Mouse (Mus musculus) limb, embryonic 11.5 days (tissue): ENCODE results near the gene Synj1. TPM values are rescaled to one million over a fixed set of nuclear protein-coding genes. Genes with fewer than 3 reads are reported as not detected.
A peak's percentile ranks its signal among the peaks of the same experiment; 100 is the strongest.

Experiments
- ATAC-seq: fragments of 200-750 bp; cut with Nextera tagmentation; 2 replicates; pipeline ENCODE4 v1.8.0; 2017; ENCODE audit warnings: low read depth; ENCODE audit not compliant: insufficient number of reproducible peaks, low FRiP score, low TSS enrichment
- DNase-seq: peaks from one replicate; pipeline ENCODE4 v3.0.0-alpha.2; 2015; ENCODE audit warnings: low spot score
- H3K27ac ChIP-seq: fragments of 300-500 bp; sonication (generic); replicated peaks from 2 replicates; pipeline ENCODE4 v1.5.1; 2014; ENCODE audit warnings: low read depth, mild to moderate bottlenecking, low read length
- H3K27me3 ChIP-seq: fragments of 300-500 bp; sonication (generic); 2 replicates; pipeline ENCODE4 v1.6.1; 2014; ENCODE audit warnings: mild to moderate bottlenecking, low read length, mixed read lengths; ENCODE audit not compliant: control insufficient read depth, insufficient read depth
- H3K36me3 ChIP-seq: fragments of 300-500 bp; sonication (generic); 2 replicates; pipeline ENCODE4 v1.6.1; 2014; ENCODE audit warnings: mild to moderate bottlenecking, low read length, moderate library complexity, mixed read lengths; ENCODE audit not compliant: control insufficient read depth, insufficient read depth
- H3K4me1 ChIP-seq: fragments of 300-500 bp; sonication (generic); 2 replicates; pipeline ENCODE4 v1.6.1; 2014; ENCODE audit warnings: low read length, mixed read lengths; ENCODE audit not compliant: control insufficient read depth, insufficient read depth
- H3K4me2 ChIP-seq: fragments of 300-500 bp; sonication (generic); 2 replicates; pipeline ENCODE4 v1.6.1; 2014; ENCODE audit warnings: low read depth, mild to moderate bottlenecking, moderate library complexity; ENCODE audit not compliant: severe bottlenecking
- H3K4me3 ChIP-seq: fragments of 300-500 bp; sonication (generic); 2 replicates; pipeline ENCODE4 v1.5.1; 2014; ENCODE audit warnings: low read depth, low read length
- H3K9ac ChIP-seq: fragments of 300-500 bp; sonication (generic); 2 replicates; pipeline ENCODE4 v1.6.1; 2014; ENCODE audit warnings: mild to moderate bottlenecking, low read length
- H3K9me3 ChIP-seq: fragments of 300-500 bp; sonication (generic); 2 replicates; pipeline ENCODE4 v1.6.1; 2016; ENCODE audit warnings: low read length; ENCODE audit not compliant: control insufficient read depth
- WGBS: fragments of 180-500 bp; shearing (Covaris S2); extraction: QIAGEN DNeasy Blood & Tissue Kit; methylation state at CpG from one replicate; pipeline ENCODE4 v1.1.7; 2014; 5-methylcytosine and 5-hydroxymethylcytosine counted together
- polyA plus RNA-seq: library from polyadenylated mRNA; unstranded; fragments of >200 nt; fragmentation: Nextera tagmentation; extraction: Ambion mirVana; gene quantifications from 2 replicates; pipeline ENCODE4 v1.2.1, GENCODE M21; 2014

Gene Synj1
- polyA plus RNA-seq, 1 experiment from 2014 or later = 10.8 TPM

DNA sequence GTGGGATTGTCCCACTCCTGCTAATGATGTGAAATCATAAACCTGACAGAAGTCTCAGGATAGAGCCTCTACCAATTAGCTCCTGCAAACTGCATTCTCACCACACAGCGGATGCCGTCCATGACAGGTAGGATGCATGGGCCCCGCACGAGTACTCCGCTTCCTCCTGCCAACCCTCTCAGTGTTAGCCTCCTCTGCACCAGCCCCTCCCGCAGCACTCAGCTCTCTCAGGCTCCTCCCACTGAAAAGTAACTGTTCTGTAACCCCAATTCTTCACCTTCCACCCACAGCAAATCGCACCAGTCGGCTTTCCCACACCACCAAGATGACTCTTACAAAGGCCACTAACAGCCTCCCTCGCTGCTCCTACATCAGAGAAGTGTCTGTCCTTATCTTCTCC, 58.0 kb downstream of the Synj1 start:
- no peak overlapping the region for H3K27ac ChIP-seq
- no peak overlapping the region for H3K4me2 ChIP-seq
- H3K4me3 ChIP-seq = no peak overlapping the region
- H3K9ac ChIP-seq = no peak overlapping the region
- no peaks in the 10 kb centered on the region for H3K27me3 ChIP-seq
- DNase-seq (no peak), ATAC-seq (no peak)
- no peaks in the 10 kb centered on the region for H3K9me3 ChIP-seq
- 89% methylated on average over 9 of the region's 9 CpGs for WGBS
- H3K36me3 ChIP-seq = no peaks in the 10 kb centered on the region
- no peaks in the 10 kb centered on the region for H3K4me1 ChIP-seq

DNA sequence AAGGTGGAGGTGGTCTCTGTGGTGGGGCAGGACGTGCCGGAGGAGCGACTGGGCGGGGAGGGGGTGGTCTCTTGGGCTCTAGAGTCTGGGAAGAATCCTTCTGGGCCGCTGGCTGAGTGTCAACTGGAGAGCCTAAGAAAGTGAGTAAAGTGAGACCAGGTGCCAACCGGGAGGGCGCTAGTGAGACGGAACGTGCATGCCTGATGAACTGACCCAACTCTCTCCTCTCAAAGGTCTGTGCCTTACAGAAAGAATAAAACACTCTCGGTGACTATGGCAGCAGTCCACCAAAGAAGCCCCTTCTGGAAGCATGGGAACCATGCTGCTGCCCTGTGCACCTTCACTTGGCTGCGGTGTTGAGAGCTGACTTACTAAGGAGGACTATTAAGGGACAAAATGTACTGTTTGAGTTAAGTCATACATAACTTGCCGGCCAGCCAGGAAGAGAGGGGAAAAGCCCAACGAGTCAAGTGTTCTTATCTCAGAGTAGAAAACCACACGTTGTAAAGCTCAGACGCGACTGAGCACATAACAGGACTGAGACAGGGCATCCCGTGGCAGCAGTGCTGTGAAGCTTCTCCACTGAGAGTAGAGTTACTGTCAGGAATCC, 60.6 kb downstream of the Synj1 start:
- no peak overlapping the region for H3K9ac ChIP-seq
- no peaks in the 10 kb centered on the region for H3K4me1 ChIP-seq
- ATAC-seq (no peak), DNase-seq (no peak)
- WGBS = 54% methylated on average over 17 of the region's 17 CpGs
- no peak overlapping the region for H3K4me2 ChIP-seq
- H3K27ac ChIP-seq = no peak overlapping the region
- no peaks in the 10 kb centered on the region for H3K9me3 ChIP-seq
- H3K4me3 ChIP-seq = no peak overlapping the region
- no peaks in the 10 kb centered on the region for H3K27me3 ChIP-seq
- no peaks in the 10 kb centered on the region; the same call in 1 of the 2 replicates for H3K36me3 ChIP-seq

DNA sequence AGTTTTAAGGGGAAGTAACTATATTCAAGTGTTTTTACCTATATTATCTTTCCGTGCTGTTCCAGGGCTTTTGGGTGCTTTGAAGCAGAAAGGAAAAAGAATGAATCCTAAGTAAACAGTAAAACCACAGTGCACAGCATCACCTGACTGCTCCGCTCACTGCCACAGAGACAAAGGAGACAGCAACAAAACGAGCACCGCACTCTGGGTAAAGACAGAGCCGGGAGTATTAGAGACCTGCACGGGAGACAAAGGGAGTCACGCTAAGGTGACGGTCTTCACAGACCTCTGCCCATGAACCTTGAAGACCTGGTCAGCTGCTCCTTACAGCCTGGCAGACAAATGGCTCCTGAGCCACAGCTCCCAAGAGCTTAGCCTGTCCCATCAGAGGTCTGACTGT, 64.1 kb downstream of the Synj1 start:
- no peak overlapping the region for H3K4me2 ChIP-seq
- H3K27me3 ChIP-seq = no peaks in the 10 kb centered on the region
- H3K9ac ChIP-seq = no peak overlapping the region
- DNase-seq (no peak), ATAC-seq (no peak)
- H3K4me3 ChIP-seq = no peak overlapping the region
- no peaks in the 10 kb centered on the region for H3K4me1 ChIP-seq
- H3K27ac ChIP-seq = no peak overlapping the region
- WGBS = 87% methylated on average over 8 of the region's 8 CpGs
- H3K36me3 ChIP-seq = no peaks in the 10 kb centered on the region; the same call in 1 of the 2 replicates
- H3K9me3 ChIP-seq = no peaks in the 10 kb centered on the region

GRCm38 (mm10) chr16:90941246-90941645, 69.9 kb downstream of the Synj1 start:
- Histone ChIP-seq H3K4me2 (no peak overlapping the region), H3K27me3 (no peaks in the 10 kb centered on the region), H3K27ac (no peak overlapping the region), H3K4me3 (no peak overlapping the region), H3K36me3 (no peaks in the 10 kb centered on the region; the same call in 1 of the 2 replicates), H3K9ac (no peak overlapping the region), H3K9me3 (no peaks in the 10 kb centered on the region), H3K4me1 (no peaks in the 10 kb centered on the region)
- WGBS = 94% methylated on average over 7 of the region's 7 CpGs
- ATAC-seq (no peak), DNase-seq (no peak)

DNA sequence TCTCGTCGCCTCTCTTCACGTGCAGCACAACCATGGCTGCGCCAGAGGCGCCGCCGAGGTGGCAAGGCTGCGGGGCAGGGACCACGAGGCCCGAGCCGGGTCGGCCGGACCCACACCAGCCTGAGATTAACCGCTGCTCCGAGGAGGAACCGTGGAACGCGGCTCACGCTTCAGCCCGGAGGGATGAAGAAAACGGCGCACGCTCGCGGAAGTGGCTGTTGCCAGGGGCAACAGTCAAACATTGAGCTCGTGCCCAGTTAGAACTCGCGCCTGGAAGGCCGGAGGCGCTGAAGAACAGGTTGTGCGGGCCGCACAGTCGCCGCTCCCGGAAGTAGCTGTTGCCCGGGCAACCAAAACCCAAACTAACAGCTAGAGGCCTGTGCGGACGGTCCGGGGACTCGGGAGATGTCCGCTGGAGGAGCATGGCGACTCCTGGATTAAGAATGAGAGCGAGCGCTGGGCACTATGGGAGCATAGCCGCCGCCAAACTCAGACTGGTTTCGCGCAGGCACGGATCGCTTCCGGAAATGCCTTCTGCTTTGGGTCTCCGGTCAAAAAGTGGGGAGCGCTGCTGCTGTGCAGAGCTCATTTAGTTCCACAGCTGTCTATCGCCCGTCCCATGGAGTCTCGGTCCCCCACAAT, 76.3 kb downstream of the Synj1 start, which contains the start of gene Cfap298:
Cfap298 (minus strand) TSS at position 428 of the 642 bp plus-strand sequence.
- WGBS = under 1% methylated on average over 56 of the region's 56 CpGs
- no peaks in the 10 kb centered on the region for H3K9me3 ChIP-seq

GRCm38 (mm10) chr16:90934193-90934686, 76.9 kb downstream of the Synj1 start:
- no peaks in the 10 kb centered on the region for H3K27me3 ChIP-seq
- WGBS = under 1% methylated on average over 38 of the region's 38 CpGs
- H3K36me3 ChIP-seq = no peaks in the 10 kb centered on the region; the same call in 1 of the 2 replicates
- peak overlapping the region; percentile 80 for H3K4me3 ChIP-seq
- H3K4me1 ChIP-seq = 0 out of 2 replicates have a peak, but pooled peaks cover 3% of the 10 kb centered on the region
- DNase-seq (peak; percentile 74), ATAC-seq (peak; percentile 58)
- H3K9me3 ChIP-seq = no peaks in the 10 kb centered on the region
- H3K4me2 ChIP-seq = peak overlapping the region; percentile 80
- peak overlapping the region; percentile 69; the same call in 1 of the 2 replicates for H3K27ac ChIP-seq
- peak overlapping the region; percentile 61 for H3K9ac ChIP-seq

More for the DNA sequence above, 76.3 kb downstream of the Synj1 start, which contains the start of gene Cfap298:
- 0 out of 2 replicates have a peak, but pooled peaks cover 3% of the 10 kb centered on the region for H3K4me1 ChIP-seq
- peak within 1 kb of the TSS; percentile 80 for H3K4me3 ChIP-seq
- DNase-seq = peak; percentile 97
- peak; percentile 96 for ATAC-seq
- peak within 1 kb of the TSS; percentile 69; the same call in 1 of the 2 replicates for H3K27ac ChIP-seq
- H3K4me2 ChIP-seq = peak within 1 kb of the TSS; percentile 80
- H3K27me3 ChIP-seq = no peaks in the 10 kb centered on the region
- H3K9ac ChIP-seq = peak within 1 kb of the TSS; percentile 61
- H3K36me3 ChIP-seq = no peaks in the 10 kb centered on the region; the same call in 1 of the 2 replicates

- no peak for DNase-seq
- Histone ChIP-seq H3K4me1 (0 out of 2 replicates have a peak, but pooled peaks cover 3% of the 10 kb centered on the region), H3K4me2 (peak overlapping the region; percentile 80), H3K9me3 (no peaks in the 10 kb centered on the region), H3K4me3 (peak overlapping the region; percentile 80), H3K36me3 (no peaks in the 10 kb centered on the region; the same call in 1 of the 2 replicates), H3K27me3 (no peaks in the 10 kb centered on the region), H3K27ac (no peak overlapping the region), H3K9ac (peak overlapping the region; percentile 61)
- ATAC-seq = no peak
- 26% methylated on average over 13 of the region's 13 CpGs for WGBS
These were observed 77.5 kb downstream of the Synj1 start for GRCm38 (mm10) chr16:90933534-90934176.

GRCm38 (mm10) chr16:90927446-90927845, 83.7 kb downstream of the Synj1 start:
- no peak overlapping the region for H3K4me2 ChIP-seq
- no peaks in the 10 kb centered on the region for H3K27me3 ChIP-seq
- H3K4me1 ChIP-seq = no peaks in the 10 kb centered on the region
- H3K27ac ChIP-seq = no peak overlapping the region
- no peak overlapping the region for H3K9ac ChIP-seq
- DNase-seq = no peak
- H3K9me3 ChIP-seq = no peaks in the 10 kb centered on the region
- H3K4me3 ChIP-seq = no peak overlapping the region
- no peaks in the 10 kb centered on the region for H3K36me3 ChIP-seq
- ATAC-seq = no peak
- WGBS = 91% methylated on average over 4 of the region's 4 CpGs
